Mouse (Mus musculus) midbrain, embryonic 14.5 days (tissue): Measurements from ENCODE around the gene Runx1. TPM values are rescaled to one million over a fixed set of nuclear protein-coding genes. Genes with fewer than 3 reads are reported as not detected.

ENCODE experiments used
- ATAC-seq: fragments of 200-750 bp; cut with Nextera tagmentation; 2 replicates; pipeline ENCODE4 v1.8.0; 2017; ENCODE audit warnings: moderate number of reproducible peaks, moderate library complexity; ENCODE audit not compliant: low FRiP score, low TSS enrichment
- DNase-seq: peaks from one replicate; pipeline ENCODE4 v3.0.0-alpha.2; 2015
- H3K27ac ChIP-seq: fragments of 300-500 bp; sonication (generic); replicated peaks from 2 replicates; pipeline ENCODE4 v1.5.1; 2014; ENCODE audit warnings: mild to moderate bottlenecking, low read depth, low read length, moderate library complexity
- H3K27me3 ChIP-seq: fragments of 300-500 bp; sonication (generic); 2 replicates; pipeline ENCODE4 v1.6.1; 2014; ENCODE audit warnings: low read length, control low read depth, mixed read lengths; ENCODE audit not compliant: control insufficient read depth, insufficient read depth
- H3K36me3 ChIP-seq: fragments of 300-500 bp; sonication (generic); 2 replicates; pipeline ENCODE4 v1.6.1; 2014; ENCODE audit warnings: low read length, control low read depth; ENCODE audit not compliant: control insufficient read depth, insufficient read depth
- H3K4me1 ChIP-seq: fragments of 300-500 bp; sonication (generic); 2 replicates; pipeline ENCODE4 v1.6.1; 2014; ENCODE audit warnings: mild to moderate bottlenecking, antibody characterized with exemption, low read length, control low read depth; ENCODE audit not compliant: control insufficient read depth, insufficient read depth
- H3K4me2 ChIP-seq: fragments of 300-500 bp; sonication (generic); 2 replicates; pipeline ENCODE4 v1.6.1; 2014; ENCODE audit warnings: mild to moderate bottlenecking, low read length, moderate library complexity
- H3K4me3 ChIP-seq: fragments of 300-500 bp; sonication (generic); replicated peaks from 2 replicates; pipeline ENCODE4 v1.5.1; 2014; ENCODE audit warnings: low read depth, low read length
- H3K9ac ChIP-seq: fragments of 300-500 bp; sonication (generic); replicated peaks from 2 replicates; pipeline ENCODE4 v1.6.1; 2014; ENCODE audit warnings: mild to moderate bottlenecking, low read length, moderate library complexity
- H3K9me3 ChIP-seq: fragments of 300-500 bp; sonication (generic); 2 replicates; pipeline ENCODE4 v1.6.1; 2016; ENCODE audit warnings: low read length, control low read depth, mixed read lengths; ENCODE audit not compliant: control insufficient read depth
- WGBS: fragments of 180-500 bp; shearing (Covaris S2); extraction: QIAGEN DNeasy Blood & Tissue Kit; methylation state at CpG from one replicate; pipeline ENCODE4 v1.1.7; 2014; 5-methylcytosine and 5-hydroxymethylcytosine counted together
- polyA plus RNA-seq: library from polyadenylated mRNA; unstranded; fragments of >200 nt; fragmentation: Nextera tagmentation; extraction: Ambion mirVana; gene quantifications from 2 replicates; pipeline ENCODE4 v1.2.1, GENCODE M21; 2014

Gene Runx1
- polyA plus RNA-seq, 1 experiment from 2014 or later: 0.76 TPM

DNA sequence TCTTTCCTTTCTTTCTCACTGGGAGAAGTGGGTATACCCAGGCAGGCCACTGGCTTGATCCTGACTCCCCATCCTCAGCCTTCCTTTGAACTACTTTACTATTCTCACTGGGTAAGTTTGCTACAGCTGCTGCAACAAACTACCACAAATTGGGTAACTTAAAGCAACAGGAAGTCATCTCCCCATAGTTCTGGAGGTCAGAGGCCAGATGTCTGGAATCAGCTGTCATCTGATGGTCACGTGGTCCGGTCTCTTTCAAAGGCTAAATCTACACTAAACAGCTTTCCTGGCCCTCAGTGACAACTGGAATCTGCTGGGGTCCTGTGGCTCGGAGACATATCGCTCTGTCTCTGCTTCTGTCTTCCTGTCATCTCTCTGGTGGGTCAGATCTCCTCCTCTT is 252.8 kb downstream of the Runx1 start:
- no peak overlapping the region for H3K27ac ChIP-seq
- ATAC-seq (no peak), DNase-seq (no peak)
- H3K9me3 ChIP-seq: no peaks in the 10 kb centered on the region
- H3K4me2 ChIP-seq: no peak overlapping the region
- 85% methylated on average over 4 of the region's 4 CpGs for WGBS
- no peaks in the 10 kb centered on the region for H3K4me1 ChIP-seq
- H3K36me3 ChIP-seq: no peaks in the 10 kb centered on the region
- H3K27me3 ChIP-seq: no peaks in the 10 kb centered on the region
- H3K9ac ChIP-seq: no peak overlapping the region
- H3K4me3 ChIP-seq: no peak overlapping the region

DNA sequence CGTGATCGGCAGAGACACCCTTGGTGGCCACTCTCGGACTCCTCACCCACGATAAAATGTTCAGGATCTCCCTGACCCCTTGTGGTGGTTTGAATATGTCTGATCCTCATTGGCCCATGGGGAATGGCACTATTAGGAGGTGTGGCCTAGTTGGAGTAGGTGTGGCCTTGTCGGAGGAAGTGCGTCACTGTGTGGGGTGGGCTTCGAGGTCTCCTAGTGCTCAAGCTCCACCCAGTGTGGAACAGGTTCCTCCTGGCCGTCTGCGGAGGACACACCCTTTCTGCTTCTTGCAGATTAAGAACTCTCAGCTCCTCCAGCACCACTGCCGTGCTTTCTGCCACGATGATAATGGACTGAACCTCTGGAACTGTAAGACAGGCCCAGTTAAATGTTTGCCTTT is 254.7 kb downstream of the Runx1 start:
- no peaks in the 10 kb centered on the region for H3K9me3 ChIP-seq
- H3K4me1 ChIP-seq: no peaks in the 10 kb centered on the region
- H3K4me3 ChIP-seq: no peak overlapping the region
- H3K4me2 ChIP-seq: no peak overlapping the region
- no peak overlapping the region for H3K27ac ChIP-seq
- no peaks in the 10 kb centered on the region for H3K27me3 ChIP-seq
- ATAC-seq (no peak), DNase-seq (no peak)
- no peaks in the 10 kb centered on the region for H3K36me3 ChIP-seq
- 90% methylated on average over 11 of the region's 11 CpGs for WGBS
- no peak overlapping the region for H3K9ac ChIP-seq

GRCm38 (mm10) chr16:92566146-92566545 is 259.8 kb downstream of the Runx1 start:
- Histone ChIP-seq H3K4me1 (no peaks in the 10 kb centered on the region), H3K4me3 (no peak overlapping the region), H3K36me3 (no peaks in the 10 kb centered on the region), H3K27me3 (no peaks in the 10 kb centered on the region), H3K4me2 (no peak overlapping the region), H3K9me3 (no peaks in the 10 kb centered on the region), H3K27ac (no peak overlapping the region), H3K9ac (no peak overlapping the region)
- no peak for ATAC-seq
- 48% methylated on average over 5 of the region's 5 CpGs for WGBS
- DNase-seq: no peak

DNA sequence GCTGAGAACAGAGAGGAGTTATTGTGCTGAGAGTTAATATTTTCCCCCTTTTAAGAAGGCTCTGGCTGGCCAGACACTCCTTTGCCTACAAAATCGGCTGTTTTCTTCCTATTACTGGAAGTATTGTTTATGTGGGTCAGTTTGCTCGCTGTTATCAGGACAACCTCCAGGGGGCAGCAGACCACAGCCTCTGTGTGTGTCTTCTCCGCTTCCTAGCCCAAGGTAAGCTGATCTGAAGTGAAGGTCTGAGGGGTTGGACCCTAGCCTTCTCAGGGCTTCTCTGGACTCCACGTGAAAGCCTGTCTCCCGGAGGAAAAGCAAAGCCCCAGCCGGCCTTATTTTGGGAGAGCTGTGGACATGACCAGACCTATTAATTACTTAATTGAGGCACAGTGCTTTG is 260.2 kb downstream of the Runx1 start:
- Histone ChIP-seq H3K27me3 (no peaks in the 10 kb centered on the region), H3K9me3 (no peaks in the 10 kb centered on the region), H3K27ac (no peak overlapping the region), H3K36me3 (no peaks in the 10 kb centered on the region), H3K4me2 (no peak overlapping the region), H3K9ac (no peak overlapping the region), H3K4me3 (no peak overlapping the region), H3K4me1 (no peaks in the 10 kb centered on the region)
- ATAC-seq: no peak
- 5% methylated on average over 6 of the region's 6 CpGs for WGBS
- DNase-seq: peak; percentile 92

DNA sequence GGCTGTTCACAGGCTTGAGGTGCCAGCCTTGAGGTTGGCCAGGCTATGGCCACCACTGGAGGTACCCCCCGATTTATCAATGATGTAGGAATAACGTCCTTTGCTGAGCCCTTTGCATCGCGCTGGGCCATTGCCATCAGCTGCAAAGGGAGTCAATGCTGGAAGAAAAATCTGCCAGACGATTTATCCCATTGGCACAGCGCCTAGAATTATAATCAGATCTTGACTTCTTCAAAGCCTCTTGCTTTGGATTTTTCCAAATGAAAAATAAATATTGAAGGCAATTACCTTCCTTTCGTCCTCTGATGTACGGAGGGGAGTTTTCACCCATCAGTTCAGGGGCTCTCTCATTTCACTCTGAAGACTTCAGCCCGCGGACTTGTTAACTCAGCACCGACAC is 260.7 kb downstream of the Runx1 start:
- DNase-seq: peak; percentile 46
- Histone ChIP-seq H3K9me3 (no peaks in the 10 kb centered on the region), H3K36me3 (no peaks in the 10 kb centered on the region), H3K27me3 (no peaks in the 10 kb centered on the region), H3K9ac (no peak overlapping the region), H3K27ac (no peak overlapping the region), H3K4me1 (no peaks in the 10 kb centered on the region), H3K4me2 (no peak overlapping the region), H3K4me3 (no peak overlapping the region)
- ATAC-seq: no peak
- WGBS: 76% methylated on average over 11 of the region's 11 CpGs

DNA sequence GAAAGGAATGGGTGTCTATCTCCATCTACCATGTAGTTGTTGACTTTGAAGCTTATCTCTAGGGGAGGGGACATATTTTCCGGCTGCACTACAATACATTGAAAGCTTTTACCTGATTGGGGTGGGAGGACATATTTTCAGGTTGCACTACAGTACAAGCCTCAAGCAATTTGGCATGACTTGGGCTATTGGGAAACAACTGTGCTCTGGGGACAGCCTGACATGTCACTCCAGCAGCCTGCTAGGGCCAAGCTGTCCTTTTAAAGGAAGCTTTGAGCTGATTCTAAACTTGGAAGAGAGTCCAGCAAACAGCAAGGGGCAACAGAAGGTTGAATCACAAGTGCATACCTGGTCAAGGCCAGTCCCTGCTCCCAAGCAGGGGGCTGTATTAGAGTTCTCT is 270.9 kb downstream of the Runx1 start:
- H3K4me1 ChIP-seq: no peaks in the 10 kb centered on the region
- 93% methylated on average over 1 of the region's 1 CpGs for WGBS
- DNase-seq (no peak), ATAC-seq (no peak)
- no peak overlapping the region for H3K4me3 ChIP-seq
- H3K36me3 ChIP-seq: no peaks in the 10 kb centered on the region
- H3K9me3 ChIP-seq: no peaks in the 10 kb centered on the region
- H3K27me3 ChIP-seq: no peaks in the 10 kb centered on the region
- no peak overlapping the region for H3K9ac ChIP-seq
- H3K27ac ChIP-seq: no peak overlapping the region
- no peak overlapping the region for H3K4me2 ChIP-seq

DNA sequence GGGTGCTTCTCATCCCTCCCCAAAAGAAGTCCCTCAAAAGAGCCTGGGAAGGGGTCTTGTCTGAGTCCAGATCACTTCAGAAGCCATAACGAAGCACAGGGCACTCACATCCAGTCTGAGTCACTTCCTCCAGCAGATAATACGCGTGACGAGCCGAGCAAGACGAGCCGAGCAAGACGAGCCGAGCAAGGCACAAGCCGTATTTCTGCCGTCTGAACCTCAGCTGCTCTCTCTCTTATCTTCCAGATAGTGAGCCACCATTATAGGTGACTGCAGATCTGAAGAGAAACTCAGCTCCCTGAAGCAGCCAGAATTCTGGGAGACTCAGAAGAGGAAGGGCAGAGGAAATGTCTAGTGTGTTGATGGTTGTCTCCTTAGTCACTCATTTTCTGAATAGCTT is 273.1 kb downstream of the Runx1 start:
- no peak overlapping the region for H3K4me2 ChIP-seq
- no peak overlapping the region for H3K27ac ChIP-seq
- no peak for DNase-seq
- no peaks in the 10 kb centered on the region for H3K27me3 ChIP-seq
- ATAC-seq: no peak
- H3K9ac ChIP-seq: no peak overlapping the region
- 73% methylated on average over 11 of the region's 11 CpGs for WGBS
- H3K36me3 ChIP-seq: no peaks in the 10 kb centered on the region
- H3K9me3 ChIP-seq: no peaks in the 10 kb centered on the region
- no peaks in the 10 kb centered on the region for H3K4me1 ChIP-seq
- H3K4me3 ChIP-seq: no peak overlapping the region

DNA sequence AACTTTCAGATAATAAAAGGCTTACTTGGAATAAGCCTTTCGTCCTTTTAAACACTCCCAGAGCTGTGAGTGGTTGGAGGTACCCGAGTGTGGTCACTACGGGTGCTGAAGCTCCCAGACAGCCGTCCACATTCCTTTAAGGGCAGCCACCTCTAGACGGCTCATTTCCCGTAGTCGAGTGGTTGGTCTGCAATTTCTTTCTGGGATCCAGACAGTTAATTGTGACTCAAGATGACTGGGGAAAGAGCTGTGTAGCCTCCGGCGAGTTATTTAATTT is 273.9 kb downstream of the Runx1 start:
- ATAC-seq: no peak

More for the DNA sequence above, 273.9 kb downstream of the Runx1 start:
- no peak for DNase-seq
- no peaks in the 10 kb centered on the region for H3K36me3 ChIP-seq
- H3K4me1 ChIP-seq: no peaks in the 10 kb centered on the region
- H3K9ac ChIP-seq: no peak overlapping the region
- H3K4me3 ChIP-seq: no peak overlapping the region
- no peaks in the 10 kb centered on the region for H3K9me3 ChIP-seq
- H3K4me2 ChIP-seq: no peak overlapping the region
- no peak overlapping the region for H3K27ac ChIP-seq
- 84% methylated on average over 9 of the region's 9 CpGs for WGBS
- no peaks in the 10 kb centered on the region for H3K27me3 ChIP-seq
